Mouse (Mus musculus) heart, adult 10 weeks (tissue): ENCODE results near the gene Fdxr. TPM values are rescaled to one million over a fixed set of nuclear protein-coding genes. Genes with fewer than 3 reads are reported as not detected.

Experiments
- polyA plus RNA-seq: library from polyadenylated mRNA; stranded (reverse); fragments of 350-450 nt; fragmentation: Illumina TruSeq; extraction: RNeasy Lipid Tissue Mini Kit (QIAGEN cat#74804); gene quantifications from one replicate; pipeline ENCODE4 v1.2.3, GENCODE M21; 2014; ENCODE audit warnings: low read depth, low replicate concordance

The Fdxr gene
- polyA plus RNA-seq: 14.0 TPM

GRCm38 (mm10) chr11:115276780-115277603, at the start of gene Fdxr:
Fdxr (minus strand) TSS chr11:115277050.

DNA sequence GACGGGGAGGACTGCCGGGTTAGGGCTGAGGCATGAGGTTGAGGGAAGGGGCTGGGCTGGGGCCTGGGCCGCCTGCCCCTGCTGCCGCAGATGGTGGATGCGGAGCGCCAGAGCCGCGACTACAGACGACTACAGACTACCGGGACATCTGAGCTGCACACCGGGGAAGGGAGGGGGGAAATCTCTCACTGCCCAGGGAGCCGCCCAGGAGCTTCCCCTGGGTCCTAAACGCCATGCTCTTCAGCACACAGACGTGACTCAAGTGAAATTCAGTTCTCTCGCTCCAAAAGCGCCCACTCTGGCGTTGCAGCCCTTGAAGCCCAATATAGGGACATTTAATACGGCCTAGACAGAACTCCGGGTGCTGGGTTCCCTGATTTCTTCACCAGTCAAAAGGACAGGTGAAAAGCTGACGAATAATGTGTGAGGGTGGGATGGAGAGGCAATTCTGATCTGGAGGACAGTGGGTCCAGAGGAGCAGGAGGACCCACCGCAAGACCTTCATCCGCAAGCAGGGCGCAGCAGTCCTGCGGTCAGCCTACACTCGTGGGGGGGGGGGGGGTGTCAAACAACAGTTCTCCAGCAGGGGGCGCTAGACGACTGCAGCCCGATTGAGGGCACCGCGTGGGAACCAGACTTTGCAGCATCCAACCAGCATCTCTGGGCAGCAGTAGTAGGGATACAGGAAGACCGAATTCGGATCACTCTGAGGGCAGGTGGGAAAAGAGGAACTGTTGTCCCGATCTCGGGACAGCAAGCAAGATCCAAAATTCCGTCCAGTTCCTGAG, 45.2 kb upstream of the Fdxr start, which contains the start of gene Ush1g:
Ush1g (minus strand) TSS at position 136 of the 788 bp plus-strand sequence.

DNA sequence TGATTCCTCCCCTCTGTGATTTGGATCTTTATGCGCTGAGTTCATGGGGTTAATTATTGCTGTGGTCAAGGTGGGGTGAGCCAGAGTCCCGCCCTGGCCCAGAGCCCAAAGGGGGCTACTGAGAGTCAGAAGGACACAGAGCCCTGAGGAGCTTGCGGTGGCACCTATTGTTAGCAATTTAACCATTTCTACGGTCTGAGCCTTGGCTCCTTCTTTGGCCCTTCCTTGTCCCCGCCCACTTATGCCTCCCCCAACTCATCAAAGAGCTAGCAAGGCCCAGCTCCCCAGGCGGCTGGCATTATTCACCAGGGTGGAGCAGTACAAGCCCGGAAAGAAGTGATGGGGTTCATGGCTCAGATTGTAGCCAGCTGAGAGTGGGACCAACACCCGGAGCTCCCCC, 30.0 kb upstream of the Fdxr start, which contains the start of gene Otop2:
Otop2 (plus strand) TSS at position 301 of the 400 bp plus-strand sequence.

DNA sequence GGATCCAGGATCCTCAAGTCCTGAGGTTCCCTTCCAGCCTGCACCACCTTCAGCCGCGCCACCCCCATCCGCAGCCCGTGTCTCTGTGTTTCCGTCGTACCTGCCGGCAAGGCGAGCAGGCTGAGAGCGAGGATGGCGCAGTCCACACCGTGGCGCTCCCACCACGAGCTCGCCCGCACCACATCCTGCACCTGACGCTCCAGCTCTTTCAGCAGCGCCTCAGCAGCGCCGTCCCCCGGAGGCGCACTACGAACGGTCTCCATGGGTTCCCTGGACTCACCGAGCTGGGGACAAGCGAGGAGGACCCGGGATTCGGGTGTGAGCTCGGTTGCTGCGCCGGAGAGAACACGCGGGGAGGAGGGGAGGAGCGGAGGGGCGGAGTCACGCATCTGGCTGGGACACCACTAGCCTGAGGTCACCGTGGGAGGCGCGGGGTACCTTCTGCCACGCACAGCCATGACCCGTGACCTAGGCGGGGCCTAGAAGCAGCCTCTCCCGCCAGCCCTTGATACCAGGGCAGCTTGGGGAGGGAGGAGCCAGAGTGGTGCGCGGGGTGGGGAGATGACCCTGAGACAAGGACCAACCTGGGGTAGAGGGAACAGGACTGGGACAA, 20.5 kb upstream of the Fdxr start, which contains the start of gene Fads6:
Fads6 (minus strand) TSS at position 450 of the 613 bp plus-strand sequence.

GRCm38 (mm10) chr11:115267061-115267883, 9.6 kb downstream of the Fdxr start, which contains the start of gene Grin2c:
Grin2c (minus strand) TSS chr11:115267243.

Other genes with a start within 250 kb of the Fdxr start
- not detected for gene Cd300ld5, start 239.3 kb downstream of the Fdxr start, polyA plus RNA-seq
- 9.4 TPM for gene Cd300ld3, start 228.6 kb downstream of the Fdxr start, polyA plus RNA-seq
- not detected for gene Cd300e, start 214.9 kb downstream of the Fdxr start, polyA plus RNA-seq
- 2.0 TPM for gene Rab37, start 185.6 kb downstream of the Fdxr start, polyA plus RNA-seq
- gene Cd300lf, start 143.1 kb downstream of the Fdxr start, polyA plus RNA-seq: 0.31 TPM
- 10.6 TPM for gene Slc9a3r1, start 113.7 kb downstream of the Fdxr start, polyA plus RNA-seq
- gene Tmem104, start 89.6 kb downstream of the Fdxr start, polyA plus RNA-seq: 6.1 TPM
- 39.7 TPM for gene Nat9, start 89.2 kb downstream of the Fdxr start, polyA plus RNA-seq
- gene Grin2c, start 9.8 kb downstream of the Fdxr start, polyA plus RNA-seq: 1.4 TPM
- 2.6 TPM for gene Fads6, start 20.6 kb upstream of the Fdxr start, polyA plus RNA-seq
- not detected for gene Otop2, start 30.1 kb upstream of the Fdxr start, polyA plus RNA-seq
- gene Ush1g, start 45.0 kb upstream of the Fdxr start, polyA plus RNA-seq: not detected
- gene Otop3, start 57.7 kb upstream of the Fdxr start, polyA plus RNA-seq: not detected
- gene Hid1, start 90.7 kb upstream of the Fdxr start, polyA plus RNA-seq: 3.8 TPM
- gene Cdr2l, start 104.9 kb upstream of the Fdxr start, polyA plus RNA-seq: 3.8 TPM
- 115 TPM for gene Mrpl58, start 126.7 kb upstream of the Fdxr start, polyA plus RNA-seq
- gene Atp5h, start 142.9 kb upstream of the Fdxr start, polyA plus RNA-seq: 3,222 TPM
- 34.3 TPM for gene Kctd2, start 143.1 kb upstream of the Fdxr start, polyA plus RNA-seq
- gene Trim80, start 163.5 kb upstream of the Fdxr start, polyA plus RNA-seq: not detected
- not detected for gene Slc16a5, start 185.4 kb upstream of the Fdxr start, polyA plus RNA-seq
- 2.1 TPM for gene Armc7, start 198.6 kb upstream of the Fdxr start, polyA plus RNA-seq
- gene Nt5c, start 214.8 kb upstream of the Fdxr start, polyA plus RNA-seq: 14.9 TPM
- 88.9 TPM for gene Jpt1, start 237.3 kb upstream of the Fdxr start, polyA plus RNA-seq